Mouse (Mus musculus): ENCODE measurements around the gene Elp1. TPM values are rescaled to one million over a fixed set of nuclear protein-coding genes. Genes with fewer than 3 reads are reported as not detected.

Elp1 gene
- polyA plus RNA-seq, 1 experiment, result 23.5 TPM

DNA sequence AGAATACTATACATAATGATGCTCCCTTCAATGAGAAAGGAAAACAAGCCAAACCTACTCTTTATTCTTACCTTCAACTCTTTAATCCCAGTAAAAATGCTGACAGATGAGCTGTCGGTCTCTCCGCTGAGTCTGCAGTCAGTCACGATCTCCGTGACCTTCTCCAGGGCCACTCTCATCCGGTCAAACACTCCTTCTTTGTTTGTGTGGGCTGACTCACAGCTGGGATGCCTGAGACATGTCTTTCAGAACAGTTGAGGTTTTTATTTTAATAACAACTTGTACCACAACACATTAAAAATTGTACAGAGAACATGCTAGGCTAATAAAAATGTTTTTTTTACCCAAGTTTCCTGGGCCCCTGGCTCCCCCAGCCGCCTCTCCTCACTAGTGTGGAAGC lies 35.5 kb upstream of the Elp1 start:
- Histone ChIP-seq H3K4me2 (ENCODE audit: low read depth) (peak overlapping the region; percentile 57), H3K79me2 (ENCODE audit: control insufficient read depth, insufficient read depth) (no peaks in the 10 kb centered on the region), H3K27me3 (ENCODE audit: control insufficient read depth, insufficient read depth, insufficient read length) (no peaks in the 10 kb centered on the region), H3K4me3 (no peak overlapping the region), H3K36me3 (ENCODE audit: control insufficient read depth, insufficient read depth) (no peaks in the 10 kb centered on the region), H3ac (ENCODE audit: control insufficient read depth, insufficient read length) (no peak overlapping the region)
- peak in 2 of 3 experiments; percentile 11 to 17 for TF ChIP-seq MYOD1 (IDR thresholded peaks at IDR 0.05; ENCODE audit: control insufficient read depth in 1 of 3, insufficient read length in 2 of 3, low read depth in 2 of 3)
- TF ChIP-seq POLR2A (IDR thresholded peaks at IDR 0.05; ENCODE audit: insufficient read length, low read depth), result no peak

GRCm38 (mm10) chr4:56831998-56832397 lies 29.9 kb upstream of the Elp1 start:
- no peaks in the 10 kb centered on the region for H3K27me3 ChIP-seq (ENCODE audit: control insufficient read depth, insufficient read depth, insufficient read length)
- TF ChIP-seq POLR2AphosphoS2 (IDR thresholded peaks at IDR 0.05; ENCODE audit: insufficient read length, low read depth), result no peak
- TF ChIP-seq E2F4 (IDR thresholded peaks at IDR 0.05; ENCODE audit: insufficient read depth), result no peak
- no peak for TF ChIP-seq REST (IDR thresholded peaks at IDR 0.05; ENCODE audit: insufficient read depth, insufficient read length)
- TF ChIP-seq POLR2A (IDR thresholded peaks at IDR 0.05; ENCODE audit: insufficient read length, low read depth), result no peak
- no peak for TF ChIP-seq TCF3 (IDR thresholded peaks at IDR 0.05; ENCODE audit: insufficient read length, low read depth)
- no peak for TF ChIP-seq MAX (IDR thresholded peaks at IDR 0.05; ENCODE audit: low read depth)
- no peak for TF ChIP-seq USF1 (IDR thresholded peaks at IDR 0.05; ENCODE audit: low read depth)
- no peak for TF ChIP-seq MYOG (IDR thresholded peaks at IDR 0.05; ENCODE audit: control insufficient read depth in 1 of 3, insufficient read depth in 1 of 3, insufficient read length in 2 of 3, low read depth in 2 of 3)
- TF ChIP-seq SRF (IDR thresholded peaks at IDR 0.05; ENCODE audit: control insufficient read depth, insufficient read length, low read depth), result no peak
- TF ChIP-seq TCF12 (IDR thresholded peaks at IDR 0.05; ENCODE audit: insufficient read depth, poor library complexity, severe bottlenecking), result no peak
- no peak for TF ChIP-seq MYOD1 (IDR thresholded peaks at IDR 0.05; ENCODE audit: control insufficient read depth in 1 of 3, insufficient read length in 2 of 3, low read depth in 2 of 3)
- no peaks in the 10 kb centered on the region for H3K36me3 ChIP-seq (ENCODE audit: control insufficient read depth, insufficient read depth)

DNA sequence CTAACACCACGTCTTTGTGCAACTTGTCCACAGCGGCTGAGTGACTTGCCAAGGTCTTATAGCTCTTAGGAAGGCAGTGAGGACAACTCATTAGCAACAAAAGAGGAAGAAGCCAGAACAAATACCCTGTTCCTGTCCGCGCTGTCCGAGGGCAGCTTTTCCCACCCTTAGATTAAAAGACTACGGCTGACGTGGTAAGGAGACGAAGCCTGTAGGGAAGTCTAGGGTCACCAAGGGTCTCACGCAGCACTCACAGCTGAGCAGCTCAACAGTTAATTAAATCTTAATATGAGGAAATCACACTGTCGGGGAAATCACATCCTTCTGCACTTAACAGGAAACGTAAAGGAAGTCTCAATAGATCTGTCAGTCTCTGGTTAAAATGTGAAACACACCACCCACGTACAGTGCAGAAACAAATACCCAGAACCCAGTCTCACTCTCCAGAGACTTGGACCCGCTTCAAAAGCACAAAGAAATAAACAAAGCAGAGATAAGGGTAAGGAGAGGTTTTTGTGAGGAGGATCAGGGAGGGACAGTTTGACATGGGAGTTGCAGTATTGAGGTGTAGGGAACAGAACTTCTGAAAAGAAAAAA lies 29.0 kb upstream of the Elp1 start:
- Histone ChIP-seq H3K79me2 (ENCODE audit: control insufficient read depth, insufficient read depth) (no peaks in the 10 kb centered on the region), H3ac (ENCODE audit: control insufficient read depth, insufficient read length) (no peak overlapping the region), H3K36me3 (ENCODE audit: control insufficient read depth, insufficient read depth) (no peaks in the 10 kb centered on the region), H3K4me2 (ENCODE audit: low read depth) (no peak overlapping the region), H3K4me3 (no peak overlapping the region), H3K27me3 (ENCODE audit: control insufficient read depth, insufficient read depth, insufficient read length) (no peaks in the 10 kb centered on the region)
- TF ChIP-seq USF1 (IDR thresholded peaks at IDR 0.05; ENCODE audit: low read depth), result no peak
- TF ChIP-seq CEBPB (IDR thresholded peaks at IDR 0.05; ENCODE audit: insufficient read depth, poor library complexity, severe bottlenecking), result no peak
- TF ChIP-seq MYOD1 (IDR thresholded peaks at IDR 0.05; ENCODE audit: control insufficient read depth in 1 of 3, insufficient read length in 2 of 3, low read depth in 2 of 3), result no peak

More at GRCm38 (mm10) chr4:56831998-56832397, 29.9 kb upstream of the Elp1 start:
- no peak overlapping the region for H3ac ChIP-seq (ENCODE audit: control insufficient read depth, insufficient read length)
- no peak overlapping the region for H3K4me2 ChIP-seq (ENCODE audit: low read depth)
- H3K4me3 ChIP-seq, result no peak overlapping the region
- no peaks in the 10 kb centered on the region for H3K79me2 ChIP-seq (ENCODE audit: control insufficient read depth, insufficient read depth)

GRCm38 (mm10) chr4:56829511-56829921 lies 27.4 kb upstream of the Elp1 start:
- H3ac ChIP-seq (ENCODE audit: control insufficient read depth, insufficient read length), result no peak overlapping the region
- H3K36me3 ChIP-seq (ENCODE audit: control insufficient read depth, insufficient read depth), result no peaks in the 10 kb centered on the region
- TF ChIP-seq SRF (IDR thresholded peaks at IDR 0.05; ENCODE audit: control insufficient read depth, insufficient read length, low read depth), result no peak
- no peak for TF ChIP-seq MAX (IDR thresholded peaks at IDR 0.05; ENCODE audit: low read depth)
- TF ChIP-seq POLR2AphosphoS2 (IDR thresholded peaks at IDR 0.05; ENCODE audit: insufficient read length, low read depth), result no peak
- no peak for TF ChIP-seq POLR2A (IDR thresholded peaks at IDR 0.05; ENCODE audit: insufficient read length, low read depth)
- no peak for TF ChIP-seq USF1 (IDR thresholded peaks at IDR 0.05; ENCODE audit: low read depth)
- no peak for TF ChIP-seq MYOG (IDR thresholded peaks at IDR 0.05; ENCODE audit: control insufficient read depth in 1 of 3, insufficient read depth in 1 of 3, insufficient read length in 2 of 3, low read depth in 2 of 3)
- no peak for TF ChIP-seq E2F4 (IDR thresholded peaks at IDR 0.05; ENCODE audit: insufficient read depth)
- TF ChIP-seq MYOD1 (IDR thresholded peaks at IDR 0.05; ENCODE audit: control insufficient read depth in 1 of 3, insufficient read length in 2 of 3, low read depth in 2 of 3), result no peak
- TF ChIP-seq CEBPB (IDR thresholded peaks at IDR 0.05; ENCODE audit: insufficient read depth, poor library complexity, severe bottlenecking), result no peak
- TF ChIP-seq TCF3 (IDR thresholded peaks at IDR 0.05; ENCODE audit: insufficient read length, low read depth), result no peak
- no peak for TF ChIP-seq TCF12 (IDR thresholded peaks at IDR 0.05; ENCODE audit: insufficient read depth, poor library complexity, severe bottlenecking)
- TF ChIP-seq REST (IDR thresholded peaks at IDR 0.05; ENCODE audit: insufficient read depth, insufficient read length), result no peak
- H3K4me2 ChIP-seq (ENCODE audit: low read depth), result peak overlapping the region; percentile 4
- no peaks in the 10 kb centered on the region for H3K79me2 ChIP-seq (ENCODE audit: control insufficient read depth, insufficient read depth)
- no peak overlapping the region for H3K4me3 ChIP-seq
- no peaks in the 10 kb centered on the region for H3K27me3 ChIP-seq (ENCODE audit: control insufficient read depth, insufficient read depth, insufficient read length)

- H3K4me2 ChIP-seq (ENCODE audit: low read depth), result peak overlapping the region; percentile 4
- TF ChIP-seq USF1 (IDR thresholded peaks at IDR 0.05; ENCODE audit: low read depth) (no peak), MYOD1 (IDR thresholded peaks at IDR 0.05; ENCODE audit: control insufficient read depth in 1 of 3, insufficient read length in 2 of 3, low read depth in 2 of 3) (no peak), SRF (IDR thresholded peaks at IDR 0.05; ENCODE audit: control insufficient read depth, insufficient read length, low read depth) (no peak), POLR2AphosphoS2 (IDR thresholded peaks at IDR 0.05; ENCODE audit: insufficient read length, low read depth) (no peak), MAX (IDR thresholded peaks at IDR 0.05; ENCODE audit: low read depth) (no peak), TCF12 (IDR thresholded peaks at IDR 0.05; ENCODE audit: insufficient read depth, poor library complexity, severe bottlenecking) (no peak), POLR2A (IDR thresholded peaks at IDR 0.05; ENCODE audit: insufficient read length, low read depth) (no peak), TCF3 (IDR thresholded peaks at IDR 0.05; ENCODE audit: insufficient read length, low read depth) (no peak), E2F4 (IDR thresholded peaks at IDR 0.05; ENCODE audit: insufficient read depth) (no peak), REST (IDR thresholded peaks at IDR 0.05; ENCODE audit: insufficient read depth, insufficient read length) (no peak), MYOG (IDR thresholded peaks at IDR 0.05; ENCODE audit: control insufficient read depth in 1 of 3, insufficient read depth in 1 of 3, insufficient read length in 2 of 3, low read depth in 2 of 3) (no peak), CEBPB (IDR thresholded peaks at IDR 0.05; ENCODE audit: insufficient read depth, poor library complexity, severe bottlenecking) (no peak)
- no peaks in the 10 kb centered on the region for H3K79me2 ChIP-seq (ENCODE audit: control insufficient read depth, insufficient read depth)
- no peaks in the 10 kb centered on the region for H3K27me3 ChIP-seq (ENCODE audit: control insufficient read depth, insufficient read depth, insufficient read length)
- H3K36me3 ChIP-seq (ENCODE audit: control insufficient read depth, insufficient read depth), result no peaks in the 10 kb centered on the region
- no peak overlapping the region for H3K4me3 ChIP-seq
- H3ac ChIP-seq (ENCODE audit: control insufficient read depth, insufficient read length), result no peak overlapping the region
These were observed 26.8 kb upstream of the Elp1 start for GRCm38 (mm10) chr4:56828932-56829331.

All from myocyte (in vitro differentiated cells).